Mouse (Mus musculus): Measurements from ENCODE around the gene Faim2. TPM values are rescaled to one million over a fixed set of nuclear protein-coding genes. Genes with fewer than 3 reads are reported as not detected.

Faim2 gene
- polyA plus RNA-seq, 1 experiment from 2014 or later = 1.1 TPM

GRCm38 (mm10) chr15:99505324-99506095 lies 22.5 kb downstream of the Faim2 start:
- H3K9ac ChIP-seq = no peak overlapping the region
- no peaks in the 10 kb centered on the region for H3K27me3 ChIP-seq
- no peaks in the 10 kb centered on the region for H3K9me3 ChIP-seq (replicated peaks)
- WGBS = 53% methylated on average over 15 of the region's 15 CpGs
- H3K4me3 ChIP-seq (replicated peaks) = no peak overlapping the region
- H3K36me3 ChIP-seq = no peaks in the 10 kb centered on the region
- ATAC-seq (replicated peaks; ENCODE audit: low FRiP score) = no peak
- H3K4me1 ChIP-seq = peaks cover 57% of the 10 kb centered on the region
- H3K27ac ChIP-seq = no peak overlapping the region
- H3K4me2 ChIP-seq = no peak overlapping the region

GRCm38 (mm10) chr15:99503256-99503655 lies 24.7 kb downstream of the Faim2 start:
- no peak overlapping the region for H3K4me3 ChIP-seq (replicated peaks)
- no peaks in the 10 kb centered on the region for H3K9me3 ChIP-seq (replicated peaks)
- no peak overlapping the region for H3K9ac ChIP-seq
- H3K4me2 ChIP-seq = no peak overlapping the region
- H3K4me1 ChIP-seq = peaks cover 80% of the 10 kb centered on the region
- no peaks in the 10 kb centered on the region for H3K36me3 ChIP-seq
- 51% methylated on average over 5 of the region's 5 CpGs for WGBS
- H3K27ac ChIP-seq = peak overlapping the region; percentile 92
- H3K27me3 ChIP-seq = no peaks in the 10 kb centered on the region
- ATAC-seq (replicated peaks; ENCODE audit: low FRiP score) = no peak

DNA sequence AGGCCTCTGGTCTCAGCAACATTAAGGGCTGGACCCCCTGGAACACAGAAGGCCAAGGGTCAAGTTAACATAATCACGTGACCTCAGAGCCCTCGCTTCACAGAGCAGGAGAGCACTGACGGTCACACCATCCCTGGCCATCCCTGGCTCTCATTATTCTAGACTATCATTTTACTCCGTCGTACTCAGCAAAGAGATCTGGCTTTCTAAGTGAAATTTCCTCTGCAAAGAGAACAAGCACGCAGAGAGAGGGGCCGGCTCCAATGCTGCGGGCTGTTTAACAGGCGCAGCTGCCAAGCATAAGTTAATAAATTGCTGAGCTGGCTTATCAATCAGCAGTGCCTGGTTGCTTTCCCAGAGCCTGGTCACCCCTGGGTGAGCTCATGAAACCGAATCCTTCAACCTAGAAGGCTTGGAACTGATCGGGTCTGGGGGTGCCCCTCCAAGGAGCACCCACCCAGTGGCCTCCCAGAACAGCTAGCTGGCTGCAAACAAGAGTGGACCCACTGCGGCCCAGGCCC lies 25.6 kb downstream of the Faim2 start:
- peaks cover 89% of the 10 kb centered on the region for H3K4me1 ChIP-seq
- H3K36me3 ChIP-seq = no peaks in the 10 kb centered on the region
- peak overlapping the region; percentile 92 for H3K27ac ChIP-seq
- H3K4me2 ChIP-seq = peak overlapping the region; percentile 38
- no peaks in the 10 kb centered on the region for H3K27me3 ChIP-seq
- H3K9me3 ChIP-seq (replicated peaks) = no peaks in the 10 kb centered on the region
- no peak overlapping the region for H3K4me3 ChIP-seq (replicated peaks)
- 22% methylated on average over 12 of the region's 12 CpGs for WGBS
- ATAC-seq (replicated peaks; ENCODE audit: low FRiP score) = peak; percentile 52
- no peak overlapping the region for H3K9ac ChIP-seq

DNA sequence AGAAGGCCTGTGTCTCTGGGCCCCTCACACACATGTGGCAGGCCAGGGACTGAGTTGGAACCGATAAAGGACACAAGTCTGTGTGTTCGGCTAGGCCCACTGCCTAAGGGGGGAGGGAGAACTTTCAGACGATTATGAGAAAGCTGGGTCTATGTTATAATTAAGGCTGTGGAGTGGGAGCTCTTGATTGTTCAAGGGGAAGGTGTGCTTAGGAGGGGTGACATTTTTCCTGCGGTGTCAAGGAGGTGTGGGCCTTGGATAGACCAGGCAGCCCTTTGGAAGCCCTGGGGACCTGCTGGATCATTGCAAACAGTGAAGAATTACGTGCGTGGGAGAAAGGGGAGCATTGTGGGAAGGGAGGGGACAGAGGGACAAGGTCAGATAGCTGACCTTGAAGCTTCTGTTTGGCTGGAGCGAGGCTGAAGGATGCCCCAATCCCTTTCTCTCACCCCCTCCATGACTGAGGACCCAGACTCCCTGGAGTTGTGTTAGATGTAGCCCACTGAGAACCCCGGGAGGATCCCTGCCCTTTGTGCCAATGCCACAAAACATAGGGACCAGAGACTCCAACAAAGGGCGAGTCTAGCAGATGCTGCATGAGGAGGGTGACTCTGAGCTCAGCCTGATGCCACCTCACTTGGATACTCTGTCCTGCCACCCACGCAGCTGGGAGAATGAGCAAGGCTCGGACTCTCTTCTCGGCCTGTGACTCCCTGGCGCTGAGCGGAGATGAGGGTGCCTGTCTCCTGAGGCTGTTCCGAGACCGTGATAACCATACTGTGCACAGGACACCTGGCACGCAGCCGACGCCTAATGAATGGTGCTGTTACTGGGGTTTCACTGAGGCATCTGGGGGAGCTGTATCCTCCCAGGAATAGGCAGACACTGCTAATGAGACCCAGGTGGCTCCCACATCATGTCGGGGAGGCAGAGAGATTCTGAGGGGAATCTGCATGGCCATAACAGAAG lies 26.4 kb downstream of the Faim2 start:
- H3K27ac ChIP-seq = peak overlapping the region; percentile 92
- WGBS = 43% methylated on average over 20 of the region's 20 CpGs
- ATAC-seq (replicated peaks; ENCODE audit: low FRiP score) = no peak
- H3K9me3 ChIP-seq (replicated peaks) = no peaks in the 10 kb centered on the region
- H3K4me1 ChIP-seq = peaks cover 94% of the 10 kb centered on the region
- H3K4me3 ChIP-seq (replicated peaks) = no peak overlapping the region
- H3K9ac ChIP-seq = no peak overlapping the region
- peak overlapping the region; percentile 38 for H3K4me2 ChIP-seq
- H3K27me3 ChIP-seq = no peaks in the 10 kb centered on the region
- no peaks in the 10 kb centered on the region for H3K36me3 ChIP-seq

DNA sequence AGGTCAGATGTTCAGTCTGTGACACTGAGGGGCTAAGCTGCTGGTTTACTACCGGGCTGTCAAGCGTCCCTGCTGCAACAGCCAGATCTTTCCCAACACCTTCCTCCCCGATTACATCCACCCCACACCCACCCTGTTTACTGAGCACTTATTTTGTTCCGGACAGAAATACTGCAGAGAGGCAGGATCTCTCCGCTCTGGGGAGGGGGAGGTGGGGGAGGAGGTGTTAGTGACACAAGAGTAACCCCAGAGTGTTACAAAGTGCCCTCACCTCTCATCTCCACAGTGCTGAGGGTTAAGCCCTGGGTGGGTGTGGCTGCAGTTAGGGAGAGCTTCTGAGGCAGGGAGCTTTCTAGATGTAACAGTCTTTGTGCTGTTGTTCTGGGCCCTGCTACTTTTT lies 27.6 kb downstream of the Faim2 start:
- no peaks in the 10 kb centered on the region for H3K9me3 ChIP-seq (replicated peaks)
- no peaks in the 10 kb centered on the region for H3K36me3 ChIP-seq
- no peak for ATAC-seq (replicated peaks; ENCODE audit: low FRiP score)
- H3K27me3 ChIP-seq = no peaks in the 10 kb centered on the region
- 25% methylated on average over 5 of the region's 5 CpGs for WGBS
- H3K4me1 ChIP-seq = peaks cover 81% of the 10 kb centered on the region
- H3K4me2 ChIP-seq = no peak overlapping the region
- H3K4me3 ChIP-seq (replicated peaks) = no peak overlapping the region
- H3K9ac ChIP-seq = no peak overlapping the region
- H3K27ac ChIP-seq = no peak overlapping the region

- Histone ChIP-seq H3K4me3 (replicated peaks) (no peak overlapping the region), H3K9me3 (replicated peaks) (no peaks in the 10 kb centered on the region), H3K9ac (no peak overlapping the region), H3K27ac (peak overlapping the region; percentile 84), H3K27me3 (no peaks in the 10 kb centered on the region), H3K36me3 (no peaks in the 10 kb centered on the region), H3K4me1 (peaks cover 76% of the 10 kb centered on the region), H3K4me2 (no peak overlapping the region)
- no peak for ATAC-seq (replicated peaks; ENCODE audit: low FRiP score)
- WGBS = 41% methylated on average over 6 of the region's 6 CpGs
These were observed 28.2 kb downstream of the Faim2 start for GRCm38 (mm10) chr15:99499726-99500125.

GRCm38 (mm10) chr15:99498781-99499180 lies 29.2 kb downstream of the Faim2 start:
- H3K4me3 ChIP-seq (replicated peaks) = no peak overlapping the region
- peaks cover 69% of the 10 kb centered on the region for H3K4me1 ChIP-seq
- no peak overlapping the region for H3K9ac ChIP-seq
- 0 out of 2 replicates have a peak, but pooled peaks cover 3% of the 10 kb centered on the region for H3K27me3 ChIP-seq
- H3K36me3 ChIP-seq = no peaks in the 10 kb centered on the region
- H3K27ac ChIP-seq = peak overlapping the region; percentile 84
- no peak overlapping the region for H3K4me2 ChIP-seq
- 51% methylated on average over 4 of the region's 4 CpGs for WGBS
- peak; percentile 34; the same call in 1 of the 2 replicates for ATAC-seq (replicated peaks; ENCODE audit: low FRiP score)
- H3K9me3 ChIP-seq (replicated peaks) = no peaks in the 10 kb centered on the region

- ATAC-seq (replicated peaks; ENCODE audit: low FRiP score) = no peak
- Histone ChIP-seq H3K4me3 (replicated peaks) (no peak overlapping the region), H3K9ac (no peak overlapping the region), H3K9me3 (replicated peaks) (no peaks in the 10 kb centered on the region), H3K27ac (peak overlapping the region; percentile 84), H3K4me1 (peaks cover 65% of the 10 kb centered on the region), H3K4me2 (no peak overlapping the region), H3K27me3 (0 out of 2 replicates have a peak, but pooled peaks cover 3% of the 10 kb centered on the region), H3K36me3 (no peaks in the 10 kb centered on the region)
- 60% methylated on average over 4 of the region's 4 CpGs for WGBS
These were observed 29.6 kb downstream of the Faim2 start for GRCm38 (mm10) chr15:99498356-99498755.

DNA sequence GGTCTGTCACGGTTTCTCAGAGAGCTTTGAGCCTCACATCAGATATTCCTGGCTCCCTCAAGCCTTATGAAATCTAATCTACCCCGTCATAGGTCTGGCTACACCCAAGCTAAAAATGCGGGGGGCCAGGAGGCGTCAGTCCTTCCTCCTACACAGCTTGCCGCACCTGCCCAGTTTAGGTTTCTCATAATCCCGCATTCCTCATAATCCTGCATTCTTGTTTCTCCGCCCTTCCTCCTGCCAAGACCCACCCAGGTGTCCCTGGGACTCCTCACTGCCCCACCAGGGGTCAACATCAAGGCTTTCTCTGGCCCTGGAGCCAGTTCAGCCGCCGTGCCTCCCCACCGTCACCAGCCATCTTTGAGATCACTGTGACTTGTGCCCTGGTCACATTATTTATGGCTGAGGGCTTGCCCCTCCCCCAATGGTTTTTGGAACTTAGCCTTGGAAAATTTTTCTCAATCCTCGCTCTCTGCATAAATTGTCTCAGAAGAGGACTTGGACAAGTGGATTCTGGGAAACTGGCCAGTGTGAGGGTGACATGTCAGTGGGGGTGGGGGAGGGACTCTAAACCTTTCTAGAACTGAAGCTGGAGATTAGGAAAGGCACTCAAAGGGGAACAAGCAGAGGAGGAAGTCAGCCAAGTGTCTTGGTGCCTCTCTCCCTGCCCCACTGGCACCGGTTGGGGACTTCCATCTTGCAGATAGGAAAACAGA lies 30.3 kb downstream of the Faim2 start:
- H3K4me3 ChIP-seq (replicated peaks) = no peak overlapping the region
- no peak overlapping the region; the same call in 1 of the 2 replicates for H3K4me2 ChIP-seq
- peak overlapping the region; percentile 84 for H3K27ac ChIP-seq
- H3K9me3 ChIP-seq (replicated peaks) = no peaks in the 10 kb centered on the region
- no peaks in the 10 kb centered on the region for H3K36me3 ChIP-seq
- no peak for ATAC-seq (replicated peaks; ENCODE audit: low FRiP score)
- WGBS = 39% methylated on average over 12 of the region's 12 CpGs
- H3K27me3 ChIP-seq = 0 out of 2 replicates have a peak, but pooled peaks cover 3% of the 10 kb centered on the region
- no peak overlapping the region for H3K9ac ChIP-seq
- peaks cover 59% of the 10 kb centered on the region for H3K4me1 ChIP-seq

- Histone ChIP-seq H3K9me3 (replicated peaks) (no peaks in the 10 kb centered on the region), H3K36me3 (no peaks in the 10 kb centered on the region), H3K27ac (peak overlapping the region; percentile 84), H3K9ac (no peak overlapping the region), H3K4me2 (no peak overlapping the region), H3K4me3 (replicated peaks) (no peak overlapping the region), H3K27me3 (0 out of 2 replicates have a peak, but pooled peaks cover 3% of the 10 kb centered on the region), H3K4me1 (peaks cover 52% of the 10 kb centered on the region)
- 11% methylated on average over 4 of the region's 4 CpGs for WGBS
- no peak for ATAC-seq (replicated peaks; ENCODE audit: low FRiP score)
These were observed 30.9 kb downstream of the Faim2 start for GRCm38 (mm10) chr15:99497061-99497460.

DNA sequence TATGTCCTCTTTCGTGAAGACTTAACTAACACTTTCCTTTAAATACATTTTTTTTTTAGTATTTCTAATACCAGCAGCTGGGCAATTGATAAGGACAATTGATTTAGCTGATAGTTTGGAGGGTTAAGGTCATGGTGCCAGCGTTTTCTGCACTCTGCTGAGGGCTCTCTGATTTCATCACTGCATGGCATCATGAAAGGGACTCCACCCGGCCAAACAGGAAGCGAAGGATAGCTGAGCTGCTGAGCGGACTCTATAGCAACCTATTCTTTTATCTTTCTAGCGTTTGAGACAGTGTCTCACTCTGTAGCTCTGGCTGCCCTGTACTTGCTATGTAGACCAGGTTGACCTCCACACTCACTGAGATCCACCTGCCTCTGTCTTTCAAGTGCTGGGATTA lies 43.2 kb downstream of the Faim2 start:
- no peak overlapping the region for H3K9ac ChIP-seq
- no peak overlapping the region for H3K27ac ChIP-seq
- no peaks in the 10 kb centered on the region for H3K9me3 ChIP-seq (replicated peaks)
- no peak overlapping the region for H3K4me2 ChIP-seq
- WGBS = 61% methylated on average over 6 of the region's 6 CpGs
- 0 out of 2 replicates have a peak, but pooled peaks cover 6% of the 10 kb centered on the region for H3K27me3 ChIP-seq
- H3K36me3 ChIP-seq = no peaks in the 10 kb centered on the region
- no peaks in the 10 kb centered on the region for H3K4me1 ChIP-seq
- H3K4me3 ChIP-seq (replicated peaks) = no peak overlapping the region
- ATAC-seq (replicated peaks; ENCODE audit: low FRiP score) = no peak

Measured in kidney, embryonic 15.5 days (tissue).